Comparison of ENCODE assay signal across 29 mouse cellular contexts in genomic region chr8:114682166-114682565, GRCm38 (mm10).
DNase-seq lines count a peak whose midpoint lies in the region; ATAC-seq and TF ChIP-seq lines count a peak whose summit lies in the region.
"Had no signal": no experiment of that assay in that cellular context is flagged by ENCODE, and none has a peak within 500 bp of the region (broad histone marks: within the 10 kb centered on the region; RNA-seq: fewer than 3 reads in every experiment).

No protein-coding gene starts in this region.

- no peaks in the 10 kb centered on the region for H3K36me3 ChIP-seq in kidney, postnatal 0 days (ENCODE audit: insufficient read depth, low read length)
- no peaks in the 10 kb centered on the region for H3K36me3 ChIP-seq in kidney, adult 2 months (ENCODE audit: control insufficient read depth, insufficient read depth, low read length)
- no peaks in the 10 kb centered on the region for H3K36me3 ChIP-seq in midbrain, embryonic 14.5 days (ENCODE audit: control insufficient read depth, insufficient read depth, low read length)
- no peaks in the 10 kb centered on the region for H3K36me3 ChIP-seq in midbrain, embryonic 13.5 days
- H3K36me3 ChIP-seq: hindbrain, embryonic 12.5 days; intestine, embryonic 15.5 days; limb, embryonic 12.5 days; liver, embryonic 15.5 days; midbrain, embryonic 10.5 days; neural tube, embryonic 13.5 days; stomach, embryonic 15.5 days had no signal

- H3K4me1 ChIP-seq in kidney, postnatal 0 days (replicated peaks; ENCODE audit: insufficient read depth, low read length) = peaks cover 14% of the 10 kb centered on the region
- H3K4me1 ChIP-seq in kidney, adult 2 months (ENCODE audit: control insufficient read depth, insufficient read depth, low read length) = no peaks in the 10 kb centered on the region
- 0 out of 2 replicates have a peak, but pooled peaks cover 5% of the 10 kb centered on the region for H3K4me1 ChIP-seq in midbrain, embryonic 14.5 days (ENCODE audit: control insufficient read depth, insufficient read depth, low read length)
- 0 out of 2 replicates have a peak, but pooled peaks cover 3% of the 10 kb centered on the region for H3K4me1 ChIP-seq in midbrain, embryonic 13.5 days (replicated peaks)
- H3K4me1 ChIP-seq: forebrain, embryonic 13.5 days; liver, embryonic 15.5 days had no signal

- TF ChIP-seq CTCF in kidney, postnatal 0 days (IDR thresholded peaks at IDR 0.05; ENCODE audit: low read depth) = no peak
- no peak for TF ChIP-seq CTCF in kidney, adult 2 months (conservative IDR thresholded peaks at IDR 0.05; ENCODE audit: insufficient read depth, insufficient read length, low read depth, low read length)

- no peak for TF ChIP-seq POLR2A in kidney, adult 2 months (IDR thresholded peaks at IDR 0.05; ENCODE audit: low read depth, low read length)

- peak; percentile 24 for DNase-seq in kidney, postnatal 0 days (ENCODE audit: low spot score)
- DNase-seq in kidney, adult 2 months = no peak
- DNase-seq in midbrain, embryonic 14.5 days = peak; percentile 21
- DNase-seq in lung, postnatal 14 days = peak; percentile 14
- DNase-seq in right cerebral cortex, postnatal 4 days = no peak
- DNase-seq: adrenal gland, adult 8-10 months; B cell, adult 2 months; cerebellum, adult 8-10 months; cerebellum, postnatal 25 days; gastrocnemius, postnatal 36 days; heart, adult 18-20 months; heart, postnatal 36 days; layer of hippocampus, adult 9-11 months; thymus, adult 18-20 months; thymus, postnatal 25 days had no signal

- 32% methylated on average over 10 of the region's 10 CpGs for WGBS in kidney, postnatal 0 days
- WGBS in kidney, adult 2 months = 62% methylated on average over 10 of the region's 10 CpGs
- 69% methylated on average over 10 of the region's 10 CpGs for WGBS in midbrain, embryonic 14.5 days
- WGBS in midbrain, embryonic 13.5 days = 74% methylated on average over 10 of the region's 10 CpGs

- no peaks in the 10 kb centered on the region for H3K27me3 ChIP-seq in kidney, postnatal 0 days (ENCODE audit: insufficient read depth, low read length)
- no peaks in the 10 kb centered on the region for H3K27me3 ChIP-seq in kidney, adult 2 months (replicated peaks; ENCODE audit: control insufficient read depth, insufficient read depth, low read length)
- no peaks in the 10 kb centered on the region for H3K27me3 ChIP-seq in midbrain, embryonic 14.5 days (ENCODE audit: control insufficient read depth, insufficient read depth, low read length)
- H3K27me3 ChIP-seq in midbrain, embryonic 13.5 days = no peaks in the 10 kb centered on the region
- H3K27me3 ChIP-seq: CH12.LX; forebrain, embryonic 13.5 days; hindbrain, embryonic 12.5 days; intestine, embryonic 15.5 days; liver, embryonic 15.5 days; neural tube, embryonic 13.5 days; stomach, embryonic 15.5 days had no signal

- no peak overlapping the region for H3K4me2 ChIP-seq in kidney, postnatal 0 days (ENCODE audit: low read length)
- H3K4me2 ChIP-seq in midbrain, embryonic 14.5 days (ENCODE audit: low read length) = no peak overlapping the region
- H3K4me2 ChIP-seq in midbrain, embryonic 13.5 days (replicated peaks) = no peak overlapping the region
- H3K4me2 ChIP-seq: forebrain, embryonic 13.5 days; heart, embryonic 11.5 days; hindbrain, embryonic 12.5 days; intestine, embryonic 15.5 days; limb, embryonic 12.5 days; liver, embryonic 15.5 days; neural tube, embryonic 13.5 days; stomach, embryonic 15.5 days had no signal

- no peak overlapping the region for H3K9ac ChIP-seq in kidney, postnatal 0 days (ENCODE audit: low read depth, low read length)
- H3K9ac ChIP-seq in midbrain, embryonic 14.5 days (replicated peaks; ENCODE audit: low read length) = no peak overlapping the region
- H3K9ac ChIP-seq in midbrain, embryonic 13.5 days (replicated peaks) = no peak overlapping the region
- H3K9ac ChIP-seq: forebrain, embryonic 13.5 days; hindbrain, embryonic 12.5 days; intestine, embryonic 15.5 days; limb, embryonic 12.5 days; liver, embryonic 15.5 days; neural tube, embryonic 13.5 days; stomach, embryonic 15.5 days had no signal

- H3K9me3 ChIP-seq in kidney, postnatal 0 days (replicated peaks; ENCODE audit: low read length) = no peaks in the 10 kb centered on the region
- no peaks in the 10 kb centered on the region for H3K9me3 ChIP-seq in midbrain, embryonic 14.5 days (ENCODE audit: control insufficient read depth, low read length)
- no peaks in the 10 kb centered on the region for H3K9me3 ChIP-seq in midbrain, embryonic 13.5 days
- H3K9me3 ChIP-seq: forebrain, embryonic 13.5 days; hindbrain, embryonic 12.5 days; intestine, embryonic 15.5 days; limb, embryonic 12.5 days; liver, embryonic 15.5 days; midbrain, embryonic 10.5 days; neural tube, embryonic 13.5 days; stomach, embryonic 15.5 days had no signal

- no peak overlapping the region for H3K27ac ChIP-seq in kidney, postnatal 0 days
- no peak overlapping the region for H3K27ac ChIP-seq in kidney, adult 2 months (ENCODE audit: insufficient read depth, low read depth, low read length)
- no peak overlapping the region for H3K27ac ChIP-seq in midbrain, embryonic 14.5 days (replicated peaks; ENCODE audit: low read depth, low read length)
- no peak overlapping the region; the same call in 1 of the 2 replicates for H3K27ac ChIP-seq in midbrain, embryonic 13.5 days
- H3K27ac ChIP-seq: forebrain, embryonic 13.5 days; hindbrain, embryonic 12.5 days; hindbrain, postnatal 0 days; limb, embryonic 12.5 days; liver, embryonic 15.5 days; midbrain, embryonic 10.5 days; neural tube, embryonic 13.5 days; stomach, embryonic 15.5 days had no signal

- H3K4me3 ChIP-seq in kidney, postnatal 0 days (replicated peaks; ENCODE audit: low read depth, low read length) = no peak overlapping the region
- H3K4me3 ChIP-seq in kidney, adult 2 months (ENCODE audit: insufficient read depth, low read depth, low read length) = no peak overlapping the region
- no peak overlapping the region for H3K4me3 ChIP-seq in midbrain, embryonic 14.5 days (replicated peaks; ENCODE audit: low read depth, low read length)
- H3K4me3 ChIP-seq in midbrain, embryonic 13.5 days (replicated peaks) = no peak overlapping the region
- H3K4me3 ChIP-seq: forebrain, embryonic 13.5 days; hindbrain, embryonic 12.5 days; intestine, embryonic 15.5 days; limb, embryonic 12.5 days; liver, embryonic 15.5 days; midbrain, embryonic 10.5 days; myocyte; neural tube, embryonic 13.5 days; stomach, embryonic 15.5 days had no signal

- ATAC-seq in kidney, postnatal 0 days (replicated peaks; ENCODE audit: low FRiP score, low read depth) = no peak
- no peak for ATAC-seq in midbrain, embryonic 14.5 days (ENCODE audit: low FRiP score, low TSS enrichment)
- no peak for ATAC-seq in midbrain, embryonic 13.5 days
- no peak for ATAC-seq in CD4-positive, CD25-positive, alpha-beta regulatory T cell, adult 4 months
- ATAC-seq: forebrain, embryonic 13.5 days; hindbrain, postnatal 0 days; intestine, embryonic 15.5 days had no signal

Comparison
In these comparisons a context has a peak if more than half of its experiments do, and no peak if none do; other contexts are left out.
1. DNase-seq: peak in kidney, postnatal 0 days (single experiment), midbrain, embryonic 14.5 days (single experiment) and lung, postnatal 14 days (single experiment); none in kidney, adult 2 months (single experiment) and right cerebral cortex, postnatal 4 days (single experiment).